Mouse (Mus musculus) neural tube, embryonic 15.5 days (tissue): ENCODE results near the gene Pde9a. TPM values are rescaled to one million over a fixed set of nuclear protein-coding genes. Genes with fewer than 3 reads are reported as not detected.

Experiments used
- ATAC-seq: fragments of 200-750 bp; cut with Nextera tagmentation; 2 replicates; pipeline ENCODE4 v1.8.0; 2017; ENCODE audit warnings: mild to moderate bottlenecking, moderate TSS enrichment, moderate library complexity; ENCODE audit not compliant: low FRiP score
- H3K27ac ChIP-seq: fragments of 300-500 bp; sonication (generic); replicated peaks from 2 replicates; pipeline ENCODE4 v1.5.1; 2015; ENCODE audit warnings: mild to moderate bottlenecking, inconsistent platforms
- H3K27me3 ChIP-seq: fragments of 300-500 bp; sonication (generic); replicated peaks from 2 replicates; pipeline ENCODE4 v1.6.1; 2015; ENCODE audit warnings: inconsistent platforms
- H3K36me3 ChIP-seq: fragments of 300-500 bp; sonication (generic); 2 replicates; pipeline ENCODE4 v1.6.1; 2015; ENCODE audit warnings: inconsistent platforms
- H3K4me1 ChIP-seq: fragments of 300-500 bp; sonication (generic); 2 replicates; pipeline ENCODE4 v1.6.1; 2015; ENCODE audit warnings: inconsistent platforms
- H3K4me2 ChIP-seq: fragments of 300-500 bp; sonication (generic); 2 replicates; pipeline ENCODE4 v1.6.1; 2015; ENCODE audit warnings: inconsistent platforms, mild to moderate bottlenecking, moderate library complexity
- H3K4me3 ChIP-seq: fragments of 300-500 bp; sonication (generic); replicated peaks from 2 replicates; pipeline ENCODE4 v1.5.1; 2015; ENCODE audit warnings: mild to moderate bottlenecking, inconsistent platforms
- H3K9ac ChIP-seq: fragments of 300-500 bp; sonication (generic); replicated peaks from 2 replicates; pipeline ENCODE4 v1.6.1; 2015; ENCODE audit warnings: mild to moderate bottlenecking, inconsistent platforms
- H3K9me3 ChIP-seq: fragments of 300-500 bp; sonication (generic); replicated peaks from 2 replicates; pipeline ENCODE4 v1.6.1; 2016; ENCODE audit warnings: inconsistent platforms
- WGBS: fragments of 180-500 bp; shearing (Covaris S2); methylation state at CpG from one replicate; pipeline ENCODE4 v1.1.7; 2015; ENCODE audit warnings: mixed read lengths; 5-methylcytosine and 5-hydroxymethylcytosine counted together
- polyA plus RNA-seq: library from polyadenylated mRNA; unstranded; fragments of >200 nt; fragmentation: Nextera tagmentation; extraction: Ambion mirVana; gene quantifications from 2 replicates; pipeline ENCODE4 v1.2.1, GENCODE M21; 2015

The Pde9a gene
- polyA plus RNA-seq, 1 experiment from 2014 or later, result 24.9 TPM

DNA sequence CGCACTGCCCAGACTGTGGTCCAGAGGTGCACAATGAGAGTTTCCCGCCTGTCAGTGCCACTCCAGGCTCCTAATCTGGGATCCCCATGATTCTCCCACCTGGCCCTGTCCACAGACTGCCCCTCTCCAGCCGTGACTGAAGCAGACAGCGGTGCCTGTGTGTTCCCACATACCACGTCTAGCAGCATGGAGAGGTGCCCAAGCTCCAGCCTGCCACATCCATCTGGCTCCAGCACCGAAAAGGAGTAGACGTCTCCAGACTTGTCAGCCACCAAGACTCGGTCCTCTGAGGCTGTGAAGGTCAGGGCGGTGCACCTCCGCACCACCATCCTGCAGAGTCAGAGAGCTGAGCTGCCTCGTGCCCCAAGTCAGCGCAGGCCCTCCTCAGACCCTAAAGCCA lies 117.3 kb downstream of the Pde9a start:
- Histone ChIP-seq H3K9me3 (no peaks in the 10 kb centered on the region), H3K4me2 (no peak overlapping the region), H3K27ac (no peak overlapping the region), H3K27me3 (no peaks in the 10 kb centered on the region), H3K36me3 (peaks cover 79% of the 10 kb centered on the region), H3K4me1 (no peaks in the 10 kb centered on the region), H3K4me3 (no peak overlapping the region), H3K9ac (no peak overlapping the region)
- WGBS, result 94% methylated on average over 12 of the region's 12 CpGs
- no peak for ATAC-seq

DNA sequence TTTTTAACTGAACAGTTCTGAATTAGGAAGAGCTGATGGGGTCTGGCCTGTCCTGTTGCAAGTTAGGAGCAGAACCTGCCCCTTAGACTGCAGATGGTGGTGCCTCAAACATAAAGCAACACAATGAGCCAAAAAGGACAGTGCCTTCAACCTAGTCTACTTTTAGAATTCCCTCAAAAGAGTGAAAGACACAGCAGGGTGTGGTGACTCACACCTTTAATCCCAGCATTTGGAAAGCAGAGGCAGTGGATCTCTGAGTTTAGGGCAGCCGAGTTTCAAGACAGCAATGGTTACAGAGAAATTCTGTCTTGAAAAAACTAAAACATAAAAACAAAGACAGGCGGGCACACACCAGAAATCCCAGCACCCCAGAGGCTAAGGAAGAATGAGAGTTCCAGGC lies 117.9 kb downstream of the Pde9a start:
- H3K27ac ChIP-seq, result no peak overlapping the region
- no peaks in the 10 kb centered on the region for H3K4me1 ChIP-seq
- H3K9me3 ChIP-seq, result no peaks in the 10 kb centered on the region
- no peak overlapping the region for H3K4me3 ChIP-seq
- WGBS, result 87% methylated on average over 2 of the region's 2 CpGs
- no peak overlapping the region for H3K9ac ChIP-seq
- H3K36me3 ChIP-seq, result peaks cover 77% of the 10 kb centered on the region
- ATAC-seq, result no peak
- no peak overlapping the region for H3K4me2 ChIP-seq
- no peaks in the 10 kb centered on the region for H3K27me3 ChIP-seq

DNA sequence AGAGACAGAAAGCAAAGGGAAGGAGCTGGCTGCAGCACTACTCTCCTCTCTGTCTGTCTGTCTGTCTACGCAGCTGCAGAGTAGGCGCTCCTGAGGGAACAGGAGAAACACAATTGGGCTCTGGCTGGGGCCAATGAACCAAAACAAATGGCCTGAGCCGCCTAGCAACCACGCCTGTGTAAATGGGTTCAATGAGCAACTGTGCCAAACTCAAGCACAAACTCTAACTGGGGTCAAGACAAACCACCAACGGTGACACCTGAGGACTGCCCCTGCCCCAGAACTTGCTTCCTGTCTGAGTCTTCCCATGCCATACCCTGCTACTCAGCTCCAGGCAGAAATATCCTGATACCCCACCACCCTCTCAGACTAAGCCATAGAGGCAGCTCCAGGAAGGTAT lies 119.0 kb downstream of the Pde9a start:
- no peak overlapping the region for H3K9ac ChIP-seq
- 33% methylated on average over 5 of the region's 5 CpGs for WGBS
- no peaks in the 10 kb centered on the region for H3K27me3 ChIP-seq
- H3K36me3 ChIP-seq, result peaks cover 74% of the 10 kb centered on the region
- H3K4me1 ChIP-seq, result no peaks in the 10 kb centered on the region
- H3K4me2 ChIP-seq, result no peak overlapping the region
- H3K27ac ChIP-seq, result no peak overlapping the region
- ATAC-seq, result no peak
- no peaks in the 10 kb centered on the region for H3K9me3 ChIP-seq
- H3K4me3 ChIP-seq, result no peak overlapping the region

DNA sequence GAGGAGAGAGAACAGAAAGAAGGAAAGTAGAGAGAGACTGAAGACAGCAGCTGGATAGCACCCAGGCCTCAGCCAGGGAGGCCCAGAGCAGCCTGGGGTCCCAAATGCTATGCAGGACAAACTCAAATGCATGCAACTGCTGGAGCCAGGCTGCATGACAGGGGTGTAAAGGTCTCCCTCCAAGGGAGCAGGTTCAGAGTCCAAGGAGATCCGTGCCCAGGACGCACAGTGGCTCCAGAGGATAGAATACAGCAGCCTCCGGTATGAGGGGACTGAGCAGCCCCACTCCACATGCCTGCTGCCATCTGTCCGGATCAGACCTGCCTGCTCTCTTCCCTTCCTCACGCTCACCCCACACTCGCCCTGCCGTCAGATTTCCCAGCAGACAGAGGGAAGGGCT lies 120.3 kb downstream of the Pde9a start:
- no peak overlapping the region for H3K27ac ChIP-seq
- no peak overlapping the region for H3K9ac ChIP-seq
- no peaks in the 10 kb centered on the region for H3K27me3 ChIP-seq
- H3K36me3 ChIP-seq, result peaks cover 63% of the 10 kb centered on the region
- H3K4me2 ChIP-seq, result no peak overlapping the region
- no peak overlapping the region for H3K4me3 ChIP-seq
- 86% methylated on average over 6 of the region's 7 CpGs for WGBS
- ATAC-seq, result no peak
- H3K9me3 ChIP-seq, result no peaks in the 10 kb centered on the region
- peaks cover 8% of the 10 kb centered on the region for H3K4me1 ChIP-seq

DNA sequence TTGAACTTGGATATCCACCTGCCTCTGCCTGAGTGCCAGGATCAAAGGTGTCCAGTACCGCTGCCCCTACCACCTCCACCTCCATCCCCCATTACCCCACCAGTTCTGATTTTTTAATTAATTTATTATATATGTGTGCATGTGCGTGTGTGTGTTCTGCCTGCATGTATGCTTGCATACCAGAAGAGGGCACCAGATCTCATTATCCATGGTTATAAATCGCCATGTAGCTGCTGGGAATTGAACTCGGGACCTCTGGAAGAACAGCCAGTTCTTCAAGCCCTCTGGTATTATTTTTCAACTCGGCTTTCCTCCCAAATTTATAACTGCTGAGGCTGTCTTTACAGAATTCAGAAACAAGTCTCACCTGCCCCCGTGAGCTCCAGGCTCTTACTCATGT lies 124.9 kb downstream of the Pde9a start:
- ATAC-seq, result no peak
- no peak overlapping the region for H3K27ac ChIP-seq
- WGBS, result 94% methylated on average over 6 of the region's 6 CpGs
- H3K4me3 ChIP-seq, result peak overlapping the region; percentile 98
- H3K4me1 ChIP-seq, result peaks cover 22% of the 10 kb centered on the region
- H3K9ac ChIP-seq, result no peak overlapping the region; the same call in 1 of the 2 replicates
- no peaks in the 10 kb centered on the region for H3K27me3 ChIP-seq
- H3K36me3 ChIP-seq, result peaks cover 30% of the 10 kb centered on the region
- no peaks in the 10 kb centered on the region for H3K9me3 ChIP-seq
- peak overlapping the region; percentile 84 for H3K4me2 ChIP-seq

DNA sequence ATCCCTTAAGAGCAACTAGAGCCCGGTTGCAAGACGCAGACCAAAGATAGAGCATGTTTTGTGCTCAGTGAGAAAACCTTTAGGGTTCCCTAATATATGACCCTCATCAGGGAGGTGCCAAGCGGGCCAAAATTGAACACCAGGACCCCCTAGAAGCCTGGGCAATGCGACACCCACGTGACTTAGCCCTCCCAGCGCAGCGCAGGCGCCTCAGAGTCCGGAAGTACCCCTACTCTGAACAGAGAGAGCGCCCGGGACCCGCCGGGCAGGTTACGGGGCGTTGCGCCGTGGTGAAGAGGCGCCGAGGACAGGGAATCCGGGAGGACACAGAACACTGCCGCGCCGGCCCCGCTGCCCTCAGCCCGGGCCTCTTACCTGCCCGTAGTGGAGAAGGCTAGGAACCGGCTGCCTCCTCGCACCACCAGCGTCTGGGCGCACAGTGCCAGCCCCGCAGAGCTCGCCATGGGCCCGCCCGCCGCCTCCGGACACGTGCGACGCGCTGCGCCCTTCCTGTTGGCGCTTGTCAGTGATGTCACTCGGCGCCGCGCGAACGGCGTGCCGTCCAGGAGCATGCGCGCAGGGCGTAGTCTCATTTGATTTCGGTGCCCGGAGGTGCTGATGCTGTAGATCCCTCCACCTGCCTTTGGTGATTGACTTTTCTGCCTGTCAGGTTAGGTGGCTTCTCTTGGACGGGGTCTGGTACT lies 125.9 kb downstream of the Pde9a start:
- peaks cover 21% of the 10 kb centered on the region for H3K36me3 ChIP-seq
- H3K4me1 ChIP-seq, result peaks cover 22% of the 10 kb centered on the region
- H3K4me2 ChIP-seq, result peak overlapping the region; percentile 84
- no peaks in the 10 kb centered on the region for H3K27me3 ChIP-seq
- H3K4me3 ChIP-seq, result peak overlapping the region; percentile 98
- H3K27ac ChIP-seq, result peak overlapping the region; percentile 91
- under 1% methylated on average over 56 of the region's 56 CpGs for WGBS
- ATAC-seq, result peak; percentile 96
- H3K9ac ChIP-seq, result peak overlapping the region; percentile 74
- H3K9me3 ChIP-seq, result no peaks in the 10 kb centered on the region

DNA sequence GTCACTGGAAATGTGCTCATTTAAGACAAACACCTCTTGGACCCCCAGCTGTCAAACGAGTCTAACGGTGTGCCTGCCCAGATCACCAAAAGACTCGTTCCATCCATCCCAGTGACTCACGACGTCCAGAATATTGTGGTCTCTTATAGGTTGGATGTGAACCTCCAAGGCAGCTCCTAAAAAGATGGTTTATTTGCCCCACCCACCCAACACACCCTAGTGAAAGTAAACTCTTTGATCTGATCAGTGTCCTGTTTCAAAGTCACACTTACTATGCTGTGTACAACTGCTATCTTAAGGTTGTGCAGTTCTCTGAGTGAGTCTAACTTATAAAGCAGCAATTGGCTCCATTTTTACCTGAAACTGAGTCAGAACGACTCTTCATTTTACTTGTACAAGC lies 126.6 kb downstream of the Pde9a start:
- peak overlapping the region; percentile 91 for H3K27ac ChIP-seq
- H3K9ac ChIP-seq, result peak overlapping the region; percentile 74
- H3K4me2 ChIP-seq, result peak overlapping the region; percentile 84
- H3K4me1 ChIP-seq, result peaks cover 22% of the 10 kb centered on the region
- no peaks in the 10 kb centered on the region for H3K27me3 ChIP-seq
- WGBS, result 24% methylated on average over 6 of the region's 6 CpGs
- peak overlapping the region; percentile 98 for H3K4me3 ChIP-seq
- peak; percentile 15 for ATAC-seq
- no peaks in the 10 kb centered on the region for H3K9me3 ChIP-seq
- peaks cover 15% of the 10 kb centered on the region for H3K36me3 ChIP-seq

DNA sequence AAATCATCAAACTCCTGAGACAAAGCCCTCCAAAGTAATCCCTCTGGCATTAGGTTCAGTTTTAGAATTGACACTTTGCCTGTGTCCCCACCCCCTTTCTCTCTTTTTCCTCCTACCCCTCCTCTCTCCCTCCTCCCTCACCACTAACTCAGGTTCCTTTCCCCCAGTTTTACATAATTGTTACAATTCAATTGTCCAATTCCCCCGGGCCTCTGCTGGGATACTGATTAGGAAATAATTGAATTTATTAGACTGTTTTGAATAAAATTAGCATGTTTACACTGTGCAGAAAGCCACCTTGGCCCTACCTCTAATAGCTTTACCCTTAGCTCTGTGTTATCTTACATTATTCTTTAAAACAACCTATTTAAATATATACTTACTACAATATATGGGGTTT lies 128.7 kb downstream of the Pde9a start:
- no peak overlapping the region for H3K27ac ChIP-seq
- peaks cover 29% of the 10 kb centered on the region for H3K4me1 ChIP-seq
- no peak for ATAC-seq
- no peaks in the 10 kb centered on the region for H3K9me3 ChIP-seq
- H3K27me3 ChIP-seq, result no peaks in the 10 kb centered on the region
- H3K4me3 ChIP-seq, result no peak overlapping the region
- no peak overlapping the region for H3K9ac ChIP-seq
- WGBS, result 47% methylated on average over 1 of the region's 1 CpGs
- no peak overlapping the region for H3K4me2 ChIP-seq
- no peaks in the 10 kb centered on the region for H3K36me3 ChIP-seq

DNA sequence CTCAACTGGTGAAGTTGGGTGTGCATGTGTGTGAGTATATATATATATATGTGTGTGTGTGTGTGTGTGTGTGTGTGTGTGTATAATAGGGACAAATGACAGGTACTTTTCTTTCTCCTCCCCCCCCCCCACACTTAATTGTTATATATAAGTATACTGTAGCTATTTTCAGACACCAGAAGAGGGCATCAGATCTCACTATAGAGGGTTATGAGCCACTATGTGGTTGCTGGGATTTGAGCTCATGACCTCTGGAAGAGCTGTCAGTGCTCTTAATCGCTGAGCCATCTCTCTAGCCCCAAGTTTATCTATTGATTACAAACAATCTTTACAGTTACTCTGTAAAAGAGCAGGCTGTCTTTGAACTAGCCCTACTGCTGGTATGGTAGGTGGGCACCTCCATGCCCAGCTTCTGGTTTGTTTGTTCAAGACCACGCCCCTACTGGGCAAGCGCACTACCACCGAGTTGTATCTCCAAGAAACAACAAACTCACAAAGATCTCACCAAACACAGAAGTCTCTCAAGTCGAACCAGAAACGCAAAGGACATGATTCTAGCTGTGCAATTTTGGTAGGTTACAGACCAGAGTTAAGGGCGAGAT lies 133.4 kb downstream of the Pde9a start:
- ATAC-seq, result peak; percentile 71
- peak overlapping the region; percentile 68 for H3K4me2 ChIP-seq
- 3% methylated on average over 7 of the region's 7 CpGs for WGBS
- no peaks in the 10 kb centered on the region for H3K9me3 ChIP-seq
- peaks cover 10% of the 10 kb centered on the region for H3K36me3 ChIP-seq
- H3K4me1 ChIP-seq, result peaks cover 32% of the 10 kb centered on the region
- H3K4me3 ChIP-seq, result peak overlapping the region; percentile 57
- H3K27ac ChIP-seq, result peak overlapping the region; percentile 64
- H3K27me3 ChIP-seq, result no peaks in the 10 kb centered on the region
- H3K9ac ChIP-seq, result no peak overlapping the region

DNA sequence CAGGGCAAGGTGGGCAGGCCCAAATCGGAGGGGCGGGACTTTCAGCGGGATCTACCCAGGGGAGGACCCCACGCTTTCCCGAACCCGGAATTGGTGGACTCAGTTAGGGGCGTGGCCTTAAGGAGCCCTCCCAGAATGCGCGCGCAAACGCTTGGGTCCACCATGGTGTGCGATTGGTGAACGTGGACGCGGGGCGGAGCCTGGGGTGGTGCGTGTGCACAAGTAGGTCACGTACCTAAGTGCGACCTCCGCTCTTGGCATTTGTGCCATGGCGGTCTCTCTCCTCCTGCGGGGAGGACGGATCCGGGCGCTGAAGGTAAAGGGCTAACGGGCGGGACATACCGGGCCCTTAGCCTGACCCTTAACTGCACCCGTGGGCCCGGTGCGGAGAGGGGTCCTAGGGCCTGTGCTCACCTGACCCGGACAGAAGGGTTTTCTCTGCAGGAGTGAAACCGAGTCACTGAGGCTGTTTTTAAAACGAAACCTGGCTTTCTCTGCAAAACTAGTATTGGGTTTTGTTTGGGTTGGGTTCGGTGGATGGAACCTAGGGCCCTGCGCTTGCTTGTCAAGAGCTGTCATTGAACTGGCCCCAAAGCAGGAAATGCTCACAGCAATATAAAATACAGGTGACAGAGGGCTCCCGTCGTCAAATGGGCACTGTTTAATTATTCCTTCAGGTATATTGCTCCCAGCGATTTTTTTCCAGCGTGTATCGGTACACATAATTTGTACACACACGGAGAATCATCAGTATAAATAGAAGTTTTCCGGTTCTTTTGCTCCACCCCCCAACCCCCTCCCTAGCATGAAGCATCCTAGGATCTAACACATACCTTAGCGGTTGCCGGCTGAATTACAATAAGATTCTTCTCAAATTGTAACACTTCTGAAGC lies 134.2 kb downstream of the Pde9a start, which contains the start of the genes Wdr4 and Ndufv3:
Gene Wdr4, minus strand, starts transcription at position 35 of the 893 bp plus-strand sequence.
Gene Ndufv3, plus strand, starts transcription at position 170 of the 893 bp plus-strand sequence.
- Histone ChIP-seq H3K4me1 (peaks cover 37% of the 10 kb centered on the region), H3K27me3 (no peaks in the 10 kb centered on the region), H3K9me3 (no peaks in the 10 kb centered on the region), H3K9ac (peak within 1 kb of the TSS; percentile 50), H3K4me2 (peak within 1 kb of the TSS; percentile 68), H3K27ac (peak within 1 kb of the TSS; percentile 78), H3K36me3 (peaks cover 15% of the 10 kb centered on the region), H3K4me3 (peak within 1 kb of the TSS; percentile 57)
- ATAC-seq, result peak; percentile 98
- WGBS, result under 1% methylated on average over 42 of the region's 45 CpGs

DNA sequence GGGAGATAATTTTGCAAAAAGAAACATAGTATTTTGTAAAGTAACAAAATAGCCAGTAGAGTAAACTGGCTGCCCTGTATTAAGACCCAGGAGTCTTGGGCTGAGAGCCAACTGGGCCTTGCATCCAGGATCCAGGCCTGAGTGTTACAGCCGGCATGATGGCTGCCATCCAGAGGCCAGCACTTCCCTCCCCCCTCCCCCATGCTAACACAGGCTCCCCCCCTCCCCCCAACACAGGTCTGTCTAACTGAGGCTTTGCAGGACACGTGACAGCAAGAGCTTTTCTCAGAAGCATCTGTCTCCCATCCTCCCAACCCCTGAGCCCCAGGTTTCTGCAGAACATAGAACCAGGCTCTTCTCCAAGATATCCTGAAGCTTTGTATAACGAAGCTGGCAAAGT lies 134.9 kb downstream of the Pde9a start:
- no peaks in the 10 kb centered on the region for H3K9me3 ChIP-seq
- peaks cover 37% of the 10 kb centered on the region for H3K4me1 ChIP-seq
- peak overlapping the region; percentile 78 for H3K27ac ChIP-seq
- H3K4me2 ChIP-seq, result peak overlapping the region; percentile 68
- H3K36me3 ChIP-seq, result peaks cover 16% of the 10 kb centered on the region
- H3K4me3 ChIP-seq, result peak overlapping the region; percentile 57
- no peak for ATAC-seq
- H3K9ac ChIP-seq, result peak overlapping the region; percentile 50
- no peaks in the 10 kb centered on the region for H3K27me3 ChIP-seq
- 18% methylated on average over 3 of the region's 3 CpGs for WGBS
